Mouse (Mus musculus): ENCODE measurements at regions not wholly inside any gene's neighbourhood (a gene's known extent, or its start where the extent isn't known, plus 50 kb on each side); places are given as distances from the start of the nearest gene placed in this dataset.
A peak's percentile ranks its signal among the peaks of the same experiment; 100 is the strongest.

GRCm38 (mm10) chr5:60812371-60812770 lies 996.2 kb upstream of the G6pd2 start:
- peak; percentile 32 for DNase-seq (ENCODE audit: low read depth, low spot score)

Data from forelimb bud, embryonic 11.5 days (tissue).